Comparison of ENCODE assay signal across 20 mouse cellular contexts in genomic region chr13:11375452-11375851, GRCm38 (mm10).
"Had no signal": no experiment of that assay in that cellular context is flagged by ENCODE, and none has a peak within 500 bp of the region (broad histone marks: within the 10 kb centered on the region; RNA-seq: fewer than 3 reads in every experiment).

No protein-coding gene starts in this region.

- H3K9ac ChIP-seq: kidney, embryonic 15.5 days; limb, embryonic 12.5 days; limb, embryonic 15.5 days; midbrain, embryonic 12.5 days; midbrain, embryonic 15.5 days; neural tube, embryonic 13.5 days had no signal

- ATAC-seq: midbrain, embryonic 15.5 days had no signal

- H3K4me1 ChIP-seq: kidney, embryonic 15.5 days; limb, embryonic 12.5 days; limb, embryonic 15.5 days; midbrain, embryonic 12.5 days; midbrain, embryonic 15.5 days; neural tube, embryonic 13.5 days had no signal

- H3K36me3 ChIP-seq: kidney, embryonic 15.5 days; limb, embryonic 12.5 days; limb, embryonic 15.5 days; midbrain, embryonic 12.5 days; midbrain, embryonic 15.5 days; neural tube, embryonic 13.5 days had no signal

- H3K4me2 ChIP-seq: kidney, embryonic 15.5 days; limb, embryonic 12.5 days; limb, embryonic 15.5 days; midbrain, embryonic 12.5 days; midbrain, embryonic 15.5 days; neural tube, embryonic 13.5 days had no signal

- H3K9me3 ChIP-seq: kidney, embryonic 15.5 days; limb, embryonic 15.5 days had no signal

- H3K27ac ChIP-seq: kidney, embryonic 15.5 days; limb, embryonic 12.5 days; limb, embryonic 15.5 days; midbrain, embryonic 12.5 days; midbrain, embryonic 15.5 days; neural tube, embryonic 13.5 days had no signal

- DNase-seq: kidney, adult 11 months; kidney, adult 8-10 months; kidney, postnatal 10 days; kidney, postnatal 36 days; left cerebral cortex, postnatal 4 days; lung, adult 2 months; lung, postnatal 14 days; lung, postnatal 4 days; right cerebral cortex, adult 18-20 months; right cerebral cortex, postnatal 14 days; right cerebral cortex, postnatal 4 days; thymus, adult 18-20 months; thymus, postnatal 36 days had no signal

- H3K27me3 ChIP-seq: kidney, embryonic 15.5 days; limb, embryonic 12.5 days; limb, embryonic 15.5 days; midbrain, embryonic 12.5 days; midbrain, embryonic 15.5 days; neural tube, embryonic 13.5 days had no signal

- H3K4me3 ChIP-seq: kidney, embryonic 15.5 days; limb, embryonic 12.5 days; limb, embryonic 15.5 days; midbrain, embryonic 12.5 days; midbrain, embryonic 15.5 days; myocyte; neural tube, embryonic 13.5 days had no signal
